Mouse (Mus musculus): ENCODE results near the gene Ttc7b.

GRCm38 (mm10) chr12:100441609-100442008 lies 79.0 kb downstream of the Ttc7b start:
- TF ChIP-seq CTCF (IDR thresholded peaks at IDR 0.05), result no peak
- no peak for TF ChIP-seq EP300 (IDR thresholded peaks at IDR 0.05)
